Mouse (Mus musculus) hindbrain, embryonic 16.5 days (tissue): ENCODE results near the gene Hook2. TPM values are rescaled to one million over a fixed set of nuclear protein-coding genes. Genes with fewer than 3 reads are reported as not detected.
A peak's percentile ranks its signal among the peaks of the same experiment; 100 is the strongest.

Experiments
- ATAC-seq: fragments of 200-750 bp; cut with Nextera tagmentation; 2 replicates; pipeline ENCODE4 v1.8.0; 2017; ENCODE audit warnings: moderate TSS enrichment, moderate library complexity
- H3K27ac ChIP-seq: fragments of 300-500 bp; sonication (generic); 2 replicates; pipeline ENCODE4 v1.5.1; 2014; ENCODE audit warnings: low read depth, mild to moderate bottlenecking, control low read depth, low read length, moderate library complexity
- H3K27me3 ChIP-seq: fragments of 300-500 bp; sonication (generic); replicated peaks from 2 replicates; pipeline ENCODE4 v1.6.1; 2014; ENCODE audit warnings: low read length; ENCODE audit not compliant: control insufficient read depth, insufficient read depth
- H3K36me3 ChIP-seq: fragments of 300-500 bp; sonication (generic); 2 replicates; pipeline ENCODE4 v1.6.1; 2014; ENCODE audit warnings: mild to moderate bottlenecking, low read length, moderate library complexity, mixed read lengths; ENCODE audit not compliant: control insufficient read depth, insufficient read depth
- H3K4me1 ChIP-seq: fragments of 300-500 bp; sonication (generic); 2 replicates; pipeline ENCODE4 v1.6.1; 2014; ENCODE audit warnings: low read depth, low read length; ENCODE audit not compliant: control insufficient read depth, insufficient read depth
- H3K4me2 ChIP-seq: fragments of 300-500 bp; sonication (generic); 2 replicates; pipeline ENCODE4 v1.6.1; 2014; ENCODE audit warnings: mild to moderate bottlenecking, low read length, control low read depth, moderate library complexity
- H3K4me3 ChIP-seq: fragments of 300-500 bp; sonication (generic); 2 replicates; pipeline ENCODE4 v1.5.1; 2014; ENCODE audit warnings: mild to moderate bottlenecking, low read length, control low read depth, moderate library complexity
- H3K9ac ChIP-seq: fragments of 300-500 bp; sonication (generic); 2 replicates; pipeline ENCODE4 v1.6.1; 2014; ENCODE audit warnings: low read depth, mild to moderate bottlenecking, control low read depth, low read length, moderate library complexity
- H3K9me3 ChIP-seq: fragments of 300-500 bp; sonication (generic); 2 replicates; pipeline ENCODE4 v1.6.1; 2014; ENCODE audit warnings: mild to moderate bottlenecking, low read length, moderate library complexity; ENCODE audit not compliant: control insufficient read depth
- WGBS: fragments of 180-500 bp; shearing (Covaris S2); extraction: QIAGEN DNeasy Blood & Tissue Kit; methylation state at CpG from one replicate; pipeline ENCODE4 v1.1.7; 2014; 5-methylcytosine and 5-hydroxymethylcytosine counted together
- polyA plus RNA-seq: library from polyadenylated mRNA; unstranded; fragments of >200 nt; fragmentation: Nextera tagmentation; extraction: Ambion mirVana; gene quantifications from 2 replicates; pipeline ENCODE4 v1.2.1, GENCODE M21; 2015

Hook2 gene
- polyA plus RNA-seq, 1 experiment from 2014 or later: 39.6 TPM

DNA sequence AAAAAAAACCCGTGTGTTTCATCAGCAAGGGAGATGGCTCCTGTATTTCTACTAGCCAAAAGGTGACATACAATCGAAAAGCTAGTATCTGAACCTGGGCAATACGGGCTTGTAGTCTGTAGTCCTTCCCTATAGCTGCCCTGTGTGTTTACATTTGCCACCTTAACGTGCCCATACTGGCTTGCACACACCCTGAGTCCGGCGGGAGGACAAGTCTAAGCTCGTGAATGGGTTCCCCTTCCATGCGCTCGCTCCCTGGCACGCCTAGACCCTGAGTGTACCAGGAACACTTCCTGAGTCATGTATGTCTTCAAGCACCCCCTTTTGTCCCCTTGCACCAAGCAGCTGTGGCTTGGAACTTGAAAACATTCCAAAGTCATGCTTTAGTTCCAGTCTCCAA, 26.3 kb downstream of the Hook2 start:
- Histone ChIP-seq H3K9ac (no peak overlapping the region), H3K27ac (no peak overlapping the region), H3K27me3 (peaks cover 7% of the 10 kb centered on the region), H3K4me3 (no peak overlapping the region), H3K9me3 (no peaks in the 10 kb centered on the region), H3K36me3 (peaks cover 22% of the 10 kb centered on the region), H3K4me1 (peaks cover 4% of the 10 kb centered on the region; the same call in 1 of the 2 replicates), H3K4me2 (no peak overlapping the region)
- ATAC-seq: no peak
- WGBS: 78% methylated on average over 10 of the region's 10 CpGs

GRCm38 (mm10) chr8:85017209-85017608, 26.8 kb downstream of the Hook2 start:
- Histone ChIP-seq H3K36me3 (peaks cover 22% of the 10 kb centered on the region), H3K4me1 (peaks cover 4% of the 10 kb centered on the region; the same call in 1 of the 2 replicates), H3K27me3 (peaks cover 5% of the 10 kb centered on the region), H3K9me3 (no peaks in the 10 kb centered on the region), H3K4me2 (no peak overlapping the region), H3K4me3 (no peak overlapping the region), H3K27ac (no peak overlapping the region), H3K9ac (no peak overlapping the region)
- ATAC-seq: no peak; the same call in 1 of the 2 replicates
- WGBS: 51% methylated on average over 5 of the region's 5 CpGs

- Histone ChIP-seq H3K36me3 (peaks cover 26% of the 10 kb centered on the region), H3K27ac (no peak overlapping the region), H3K9me3 (no peaks in the 10 kb centered on the region), H3K27me3 (no peaks in the 10 kb centered on the region), H3K9ac (no peak overlapping the region), H3K4me1 (peaks cover 20% of the 10 kb centered on the region), H3K4me3 (no peak overlapping the region), H3K4me2 (no peak overlapping the region)
- WGBS: 91% methylated on average over 3 of the region's 3 CpGs
- no peak for ATAC-seq
Observed at GRCm38 (mm10) chr8:85021514-85022055, 31.2 kb downstream of the Hook2 start.

DNA sequence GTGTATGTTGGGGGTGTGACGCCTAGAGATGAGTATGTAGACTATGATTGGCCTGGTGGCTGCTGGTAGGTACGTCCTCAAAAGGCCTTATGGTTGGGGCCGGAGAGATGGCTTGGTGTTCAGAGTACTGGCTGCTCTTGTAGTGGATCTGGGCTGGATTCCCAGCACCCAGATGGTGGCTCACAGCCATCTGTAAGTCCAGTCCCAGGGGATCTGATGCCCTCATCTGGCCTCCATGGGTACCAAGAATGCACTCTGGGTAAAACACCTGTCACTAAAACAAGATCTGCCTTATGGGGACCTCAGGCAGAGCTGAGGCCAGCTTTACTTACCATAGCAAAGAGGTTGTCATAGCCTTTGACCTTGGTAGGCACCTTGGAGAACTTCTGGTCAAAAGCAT, 33.4 kb downstream of the Hook2 start:
- no peak for ATAC-seq
- Histone ChIP-seq H3K27me3 (no peaks in the 10 kb centered on the region), H3K9me3 (no peaks in the 10 kb centered on the region), H3K4me1 (peaks cover 30% of the 10 kb centered on the region), H3K36me3 (peaks cover 13% of the 10 kb centered on the region), H3K4me3 (peak overlapping the region; percentile 90), H3K9ac (no peak overlapping the region), H3K4me2 (peak overlapping the region; percentile 95), H3K27ac (no peak overlapping the region)
- 86% methylated on average over 3 of the region's 3 CpGs for WGBS

DNA sequence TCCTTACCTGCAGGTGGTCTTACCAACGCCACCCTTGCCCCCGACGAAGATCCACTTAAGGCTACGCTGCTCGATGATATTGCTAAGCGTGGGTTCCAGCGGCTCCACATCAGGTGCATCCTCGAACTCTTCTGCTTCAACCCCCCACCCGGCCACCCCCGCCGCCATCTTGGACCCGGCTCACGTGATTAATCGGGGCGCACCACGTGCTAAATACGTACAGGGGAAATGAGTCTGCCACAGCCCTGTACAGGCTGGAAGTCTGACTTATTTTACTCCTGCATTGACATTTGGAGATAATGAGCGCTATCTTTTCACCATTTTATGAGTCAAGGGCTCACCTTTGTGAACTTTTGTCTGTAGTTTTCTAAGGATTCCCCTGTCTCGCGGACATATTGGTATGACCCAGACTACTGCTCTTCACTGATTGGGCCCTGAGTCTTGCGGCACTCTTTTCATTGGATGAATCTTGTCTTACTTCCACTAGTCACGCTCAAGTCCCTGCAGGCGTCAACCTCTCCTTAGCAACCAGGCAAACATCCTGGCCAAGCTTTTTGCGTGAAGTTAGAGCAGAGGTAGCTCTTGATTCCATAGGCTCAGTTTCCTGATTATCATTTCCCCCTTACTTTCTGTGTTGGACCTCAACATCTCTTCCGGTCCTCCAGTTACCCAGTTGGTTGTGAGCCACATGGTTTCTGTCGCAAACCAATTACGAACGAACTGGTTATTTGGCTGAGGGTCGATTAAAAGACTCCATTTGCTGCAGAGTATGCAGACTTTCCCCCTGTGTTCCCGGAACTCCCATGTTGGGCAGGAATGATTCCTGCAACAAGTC, 34.9 kb downstream of the Hook2 start, which contains the start of gene Asna1:
Asna1 (minus strand) TSS at position 184 of the 835 bp plus-strand sequence.
- Histone ChIP-seq H3K4me1 (peaks cover 34% of the 10 kb centered on the region), H3K4me2 (peak within 1 kb of the TSS; percentile 95), H3K9me3 (no peaks in the 10 kb centered on the region), H3K4me3 (peak within 1 kb of the TSS; percentile 90), H3K27me3 (no peaks in the 10 kb centered on the region), H3K36me3 (peaks cover 13% of the 10 kb centered on the region), H3K27ac (peak within 1 kb of the TSS; percentile 70), H3K9ac (peak within 1 kb of the TSS; percentile 86)
- whole genome bisulfite sequencing: 6% methylated on average over 30 of the region's 30 CpGs
- ATAC-seq: peak; percentile 91

GRCm38 (mm10) chr8:85026670-85027515, 36.5 kb downstream of the Hook2 start, which contains the start of gene Trir:
Trir (plus strand) TSS chr8:85026823.
- WGBS: 0% methylated on average over 72 of the region's 75 CpGs
- Histone ChIP-seq H3K9ac (peak within 1 kb of the TSS; percentile 100), H3K27me3 (no peaks in the 10 kb centered on the region), H3K4me3 (peak within 1 kb of the TSS; percentile 100), H3K4me1 (peaks cover 34% of the 10 kb centered on the region), H3K9me3 (no peaks in the 10 kb centered on the region), H3K4me2 (peak within 1 kb of the TSS; percentile 95), H3K36me3 (peaks cover 21% of the 10 kb centered on the region), H3K27ac (peak within 1 kb of the TSS; percentile 95)
- ATAC-seq: peak; percentile 81

GRCm38 (mm10) chr8:85027516-85027855, 37.1 kb downstream of the Hook2 start:
- WGBS: under 1% methylated on average over 13 of the region's 13 CpGs
- Histone ChIP-seq H3K27ac (no peak overlapping the region), H3K9ac (peak overlapping the region; percentile 100), H3K4me1 (peaks cover 34% of the 10 kb centered on the region), H3K4me2 (peak overlapping the region; percentile 95), H3K9me3 (no peaks in the 10 kb centered on the region), H3K4me3 (peak overlapping the region; percentile 100), H3K36me3 (peaks cover 26% of the 10 kb centered on the region), H3K27me3 (no peaks in the 10 kb centered on the region)
- no peak for ATAC-seq

- H3K9ac ChIP-seq: peak overlapping the region; percentile 100
- H3K4me2 ChIP-seq: peak overlapping the region; percentile 95
- WGBS: 18% methylated on average over 2 of the region's 2 CpGs
- ATAC-seq: no peak
- no peaks in the 10 kb centered on the region for H3K9me3 ChIP-seq
- peaks cover 30% of the 10 kb centered on the region for H3K36me3 ChIP-seq
- no peaks in the 10 kb centered on the region for H3K27me3 ChIP-seq
- peak overlapping the region; percentile 100 for H3K4me3 ChIP-seq
- no peak overlapping the region for H3K27ac ChIP-seq
- peaks cover 34% of the 10 kb centered on the region for H3K4me1 ChIP-seq
Observed at GRCm38 (mm10) chr8:85027922-85028321, 37.5 kb downstream of the Hook2 start.
